Mouse (Mus musculus) cerebellum, adult 2 months (tissue): ENCODE results near the gene 1700013G24Rik.

Experiments
- CTCF ChIP-seq: fragments of 200-500 bp; IDR thresholded peaks from 2 replicates; pipeline ENCODE4 v1.5.1; 2011; ENCODE audit warnings: low read depth, mild to moderate bottlenecking, control low read depth, low read length, moderate library complexity, borderline replicate concordance; ENCODE audit not compliant: insufficient read depth
- POLR2A ChIP-seq: fragments of 200-500 bp; IDR thresholded peaks from 2 replicates; pipeline ENCODE4 v1.6.1; 2011; ENCODE audit warnings: low read length, control low read depth, borderline replicate concordance; ENCODE audit not compliant: insufficient read depth

GRCm38 (mm10) chr4:137476761-137477237, 23.7 kb downstream of the 1700013G24Rik start:
- TF ChIP-seq CTCF (no peak), POLR2A (no peak)
